8 mouse cellular contexts compared by ENCODE assay signal in the genomic region with DNA sequence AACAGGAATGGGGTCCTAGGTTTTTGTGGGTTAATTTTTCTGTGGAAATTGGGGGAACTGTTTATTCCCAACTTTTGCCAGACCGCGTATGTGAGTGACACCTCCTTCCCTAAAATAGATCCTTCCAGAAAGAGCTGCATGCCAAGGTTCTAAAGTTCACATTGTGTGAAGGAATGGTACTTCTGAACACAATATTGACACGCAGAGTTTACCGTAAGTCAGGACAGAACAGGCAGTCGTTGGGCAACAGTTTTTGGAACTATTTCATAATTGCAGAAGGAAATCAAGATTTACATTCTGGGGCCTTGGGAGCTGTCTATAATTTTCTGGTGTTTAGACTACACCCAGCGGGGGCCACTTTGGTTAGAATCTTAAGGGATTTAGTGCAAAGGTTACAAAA. TPM values are rescaled to one million over a fixed set of nuclear protein-coding genes. Genes with fewer than 3 reads are reported as not detected.
DNase-seq lines count a peak whose midpoint lies in the region; ATAC-seq and TF ChIP-seq lines count a peak whose summit lies in the region.

No protein-coding gene starts in this region.

- peak overlapping the region; percentile 96 for H3K4me2 ChIP-seq in forebrain, embryonic 13.5 days
- H3K4me2 ChIP-seq in liver, embryonic 14.5 days (ENCODE audit: low read depth): peak overlapping the region; percentile 95
- H3K4me2 ChIP-seq in stomach, embryonic 14.5 days (replicated peaks; ENCODE audit: low read depth, low read length): peak overlapping the region; percentile 76

- no peak for ATAC-seq in forebrain, embryonic 13.5 days
- ATAC-seq in liver, embryonic 14.5 days (ENCODE audit: insufficient read depth): no peak
- no peak for ATAC-seq in stomach, embryonic 14.5 days (ENCODE audit: insufficient number of reproducible peaks, insufficient read depth, low FRiP score, low read depth)

- WGBS in lung, adult 2 months: 5% methylated on average over 6 of the region's 6 CpGs
- WGBS in forebrain, embryonic 13.5 days: 78% methylated on average over 6 of the region's 6 CpGs
- 34% methylated on average over 6 of the region's 6 CpGs for WGBS in liver, embryonic 14.5 days (ENCODE audit: insufficient replicate concordance)
- 44% methylated on average over 6 of the region's 6 CpGs for WGBS in stomach, embryonic 14.5 days

- H3K36me3 ChIP-seq in forebrain, embryonic 13.5 days (ENCODE audit: poor library complexity, severe bottlenecking): peaks cover 9% of the 10 kb centered on the region
- H3K36me3 ChIP-seq in liver, embryonic 14.5 days (replicated peaks; ENCODE audit: control insufficient read depth, insufficient read depth, low read depth): peaks cover 18% of the 10 kb centered on the region
- H3K36me3 ChIP-seq in stomach, embryonic 14.5 days (ENCODE audit: control insufficient read depth, insufficient read depth, low read length): peaks cover 6% of the 10 kb centered on the region

- TF ChIP-seq POLR2A in lung, adult 2 months (IDR thresholded peaks at IDR 0.05; ENCODE audit: borderline replicate concordance, extremely low read depth, low read depth, low read length): no peak

- H3K9me3 ChIP-seq in forebrain, embryonic 13.5 days (replicated peaks): no peaks in the 10 kb centered on the region
- no peaks in the 10 kb centered on the region for H3K9me3 ChIP-seq in liver, embryonic 14.5 days (ENCODE audit: control insufficient read depth, low read length)
- H3K9me3 ChIP-seq in stomach, embryonic 14.5 days (ENCODE audit: control insufficient read depth, low read depth, low read length): no peaks in the 10 kb centered on the region

- no peak for DNase-seq in lung, adult 2 months
- DNase-seq in lung, postnatal 4 days: no peak
- DNase-seq in liver, embryonic 14.5 days (ENCODE audit: low read depth in 3 of 3, low spot score in 3 of 3): no peak
- DNase-seq in frontal cortex, postnatal 36 days (ENCODE audit: low spot score in 2 of 2): no peak
- no peak for DNase-seq in adrenal gland, adult 8-10 months
- no peak for DNase-seq in frontal cortex, postnatal 25 days (ENCODE audit: low spot score in 2 of 2)

- TF ChIP-seq EP300 in liver, embryonic 14.5 days (IDR thresholded peaks at IDR 0.05; ENCODE audit: low read depth): no peak

- H3K4me1 ChIP-seq in lung, adult 2 months (ENCODE audit: control insufficient read depth, insufficient read depth, low read length): peaks cover 33% of the 10 kb centered on the region
- peaks cover 31% of the 10 kb centered on the region for H3K4me1 ChIP-seq in forebrain, embryonic 13.5 days
- H3K4me1 ChIP-seq in liver, embryonic 14.5 days (replicated peaks; ENCODE audit: control insufficient read depth in 2 of 2, insufficient read depth in 2 of 2, low read length in 1 of 2): peaks cover 33 to 43% of the 10 kb centered on the region in 2 experiments
- H3K4me1 ChIP-seq in stomach, embryonic 14.5 days (ENCODE audit: control insufficient read depth, insufficient read depth, low read length): peaks cover 23% of the 10 kb centered on the region

- peak overlapping the region; percentile 72 for H3K4me3 ChIP-seq in lung, adult 2 months (replicated peaks; ENCODE audit: extremely low read depth, low read depth, low read length)
- peak overlapping the region; percentile 98 for H3K4me3 ChIP-seq in forebrain, embryonic 13.5 days
- H3K4me3 ChIP-seq in liver, embryonic 14.5 days (ENCODE audit: insufficient read depth in 1 of 2, low read depth in 2 of 2, low read length in 2 of 2): peak overlapping the region; percentile 85 to 96
- H3K4me3 ChIP-seq in stomach, embryonic 14.5 days (ENCODE audit: low read depth, low read length): peak overlapping the region; percentile 98

- H3K27me3 ChIP-seq in forebrain, embryonic 13.5 days: 0 out of 2 replicates have a peak, but pooled peaks cover 3% of the 10 kb centered on the region
- H3K27me3 ChIP-seq in liver, embryonic 14.5 days (ENCODE audit: control insufficient read depth, insufficient read depth, low read length): no peaks in the 10 kb centered on the region
- H3K27me3 ChIP-seq in stomach, embryonic 14.5 days (ENCODE audit: control insufficient read depth, insufficient read depth, low read length): no peaks in the 10 kb centered on the region

- no peak overlapping the region for H3K27ac ChIP-seq in forebrain, embryonic 13.5 days
- H3K27ac ChIP-seq in liver, embryonic 14.5 days: peak overlapping the region; percentile 32
- H3K27ac ChIP-seq in stomach, embryonic 14.5 days (ENCODE audit: low read length): peak overlapping the region; percentile 96; the same call in 1 of the 2 replicates

- TF ChIP-seq CTCF in lung, adult 2 months (IDR thresholded peaks at IDR 0.05; ENCODE audit: insufficient read depth, low read length): no peak
- no peak for TF ChIP-seq CTCF in liver, embryonic 14.5 days (IDR thresholded peaks at IDR 0.05; ENCODE audit: low read depth)

- peak overlapping the region; percentile 98 for H3K9ac ChIP-seq in forebrain, embryonic 13.5 days
- peak overlapping the region; percentile 81 for H3K9ac ChIP-seq in liver, embryonic 14.5 days (replicated peaks)
- peak overlapping the region; percentile 96; the same call in 1 of the 2 replicates for H3K9ac ChIP-seq in stomach, embryonic 14.5 days (replicated peaks; ENCODE audit: low read depth, low read length)

RNA-seq across cellular contexts. Expression of gene Ddi2, which starts 1.3 kb away (rescaled TPM):
- 19.7 and 20.2 TPM in 2 replicates for polyA plus RNA-seq in lung, adult 2 months (2012; rRNA removed)
- polyA plus RNA-seq in forebrain, embryonic 13.5 days (2015; fragmentation: Nextera tagmentation; extraction: Ambion mirVana): 14.7 TPM in 2 replicates
- polyA plus RNA-seq in liver, embryonic 14.5 days (2012; rRNA removed): 6.7 and 9.5 TPM in 2 replicates
- polyA plus RNA-seq in liver, embryonic 14.5 days (2014; fragmentation: Nextera tagmentation; extraction: Ambion mirVana): 9.2 and 11.4 TPM in 2 replicates
- polyA plus RNA-seq in stomach, embryonic 14.5 days (2014; fragmentation: Nextera tagmentation; extraction: Ambion mirVana): 18.8 and 19.6 TPM in 2 replicates
- total RNA-seq in adrenal gland, adult 8-10 months (2022): 10 to 100 TPM; 49.4 to 67.9 (median 54.0) TPM

RNA-seq across cellular contexts. Expression of gene Agmat, which starts 24.5 kb away (rescaled TPM):
- polyA plus RNA-seq in lung, adult 2 months (2012; rRNA removed): 0.15 and 0.28 TPM in 2 replicates
- polyA plus RNA-seq in forebrain, embryonic 13.5 days (2015; fragmentation: Nextera tagmentation; extraction: Ambion mirVana): not detected in 2 replicates
- polyA plus RNA-seq in liver, embryonic 14.5 days (2012; rRNA removed): 11.2 and 14.4 TPM in 2 replicates
- 18.1 and 18.7 TPM in 2 replicates for polyA plus RNA-seq in liver, embryonic 14.5 days (2014; fragmentation: Nextera tagmentation; extraction: Ambion mirVana)
- polyA plus RNA-seq in stomach, embryonic 14.5 days (2014; fragmentation: Nextera tagmentation; extraction: Ambion mirVana): not detected in 2 replicates
- 10 to 100 TPM in 3 of 4 experiments, 1 to 10 TPM in 1; 9.4 to 59.0 (median 32.8) TPM for total RNA-seq in adrenal gland, adult 8-10 months (2022)

RNA-seq across cellular contexts. Expression of gene Rsc1a1, which starts 36.6 kb away (rescaled TPM):
- polyA plus RNA-seq in lung, adult 2 months (2012; rRNA removed): 9.0 and 14.1 TPM in 2 replicates
- 0.21 and 2.8 TPM in 2 replicates for polyA plus RNA-seq in forebrain, embryonic 13.5 days (2015; fragmentation: Nextera tagmentation; extraction: Ambion mirVana)
- 3.9 and 5.7 TPM in 2 replicates for polyA plus RNA-seq in liver, embryonic 14.5 days (2012; rRNA removed)
- polyA plus RNA-seq in liver, embryonic 14.5 days (2014; fragmentation: Nextera tagmentation; extraction: Ambion mirVana): 0.97 and 2.1 TPM in 2 replicates
- 0.51 TPM in 1 of 2 replicates, not detected in the other for polyA plus RNA-seq in stomach, embryonic 14.5 days (2014; fragmentation: Nextera tagmentation; extraction: Ambion mirVana)
- total RNA-seq in adrenal gland, adult 8-10 months (2022): 1 to 10 TPM in 1 of 4 experiments, not detected in 3; 3.7 TPM

RNA-seq across cellular contexts. Expression of gene Plekhm2, which starts 57.3 kb away (rescaled TPM):
- 45.7 and 52.3 TPM in 2 replicates for polyA plus RNA-seq in lung, adult 2 months (2012; rRNA removed)
- polyA plus RNA-seq in forebrain, embryonic 13.5 days (2015; fragmentation: Nextera tagmentation; extraction: Ambion mirVana): 6.1 and 7.2 TPM in 2 replicates
- 4.2 and 4.5 TPM in 2 replicates for polyA plus RNA-seq in liver, embryonic 14.5 days (2012; rRNA removed)
- polyA plus RNA-seq in liver, embryonic 14.5 days (2014; fragmentation: Nextera tagmentation; extraction: Ambion mirVana): 0.33 and 0.49 TPM in 2 replicates
- polyA plus RNA-seq in stomach, embryonic 14.5 days (2014; fragmentation: Nextera tagmentation; extraction: Ambion mirVana): 4.6 TPM in 2 replicates
- 10 to 100 TPM; 64.3 to 87.0 (median 76.1) TPM for total RNA-seq in adrenal gland, adult 8-10 months (2022)
